Mouse (Mus musculus): ENCODE measurements around the gene Smarcal1. TPM values are rescaled to one million over a fixed set of nuclear protein-coding genes. Genes with fewer than 3 reads are reported as not detected.

Gene Smarcal1
- polyA plus RNA-seq, 1 experiment from 2014 or later, result 13.9 TPM

GRCm38 (mm10) chr1:72609887-72610877, 27.1 kb downstream of the Smarcal1 start:
- Histone ChIP-seq H3K27ac (replicated peaks) (no peak overlapping the region), H3K27me3 (replicated peaks) (no peaks in the 10 kb centered on the region), H3K9ac (no peak overlapping the region), H3K4me3 (no peak overlapping the region), H3K9me3 (no peaks in the 10 kb centered on the region), H3K4me1 (no peaks in the 10 kb centered on the region), H3K36me3 (peaks cover 96% of the 10 kb centered on the region), H3K4me2 (no peak overlapping the region)
- 83% methylated on average over 23 of the region's 23 CpGs for WGBS
- ATAC-seq (ENCODE audit: extremely low read depth, insufficient number of reproducible peaks, low FRiP score, low TSS enrichment), result no peak

GRCm38 (mm10) chr1:72612172-72612571, 29.1 kb downstream of the Smarcal1 start:
- no peak overlapping the region for H3K4me3 ChIP-seq
- peaks cover 96% of the 10 kb centered on the region for H3K36me3 ChIP-seq
- no peaks in the 10 kb centered on the region for H3K4me1 ChIP-seq
- H3K27ac ChIP-seq (replicated peaks), result no peak overlapping the region
- H3K4me2 ChIP-seq, result no peak overlapping the region
- 89% methylated on average over 6 of the region's 6 CpGs for WGBS
- no peaks in the 10 kb centered on the region for H3K27me3 ChIP-seq (replicated peaks)
- ATAC-seq (ENCODE audit: extremely low read depth, insufficient number of reproducible peaks, low FRiP score, low TSS enrichment), result no peak
- no peaks in the 10 kb centered on the region for H3K9me3 ChIP-seq
- no peak overlapping the region for H3K9ac ChIP-seq

DNA sequence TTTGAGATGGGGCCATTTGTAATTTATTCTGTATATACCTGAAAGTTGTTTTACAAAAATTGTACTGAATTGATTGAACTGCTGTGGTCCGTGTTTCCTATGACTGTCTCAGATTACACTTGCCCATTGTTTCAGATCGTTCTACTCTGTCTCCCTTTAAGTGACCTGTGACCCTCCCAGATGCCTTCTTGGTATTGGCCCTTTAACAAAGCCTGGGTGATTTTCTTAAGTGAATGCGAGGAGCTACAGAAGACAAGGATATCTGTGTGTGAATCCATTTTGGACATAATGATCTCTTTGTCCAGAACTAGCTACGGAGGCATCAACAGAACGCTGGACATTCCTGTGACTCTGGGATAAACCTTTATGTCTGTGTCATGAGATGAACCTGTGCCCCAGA, 52.2 kb downstream of the Smarcal1 start:
- ATAC-seq (ENCODE audit: extremely low read depth, insufficient number of reproducible peaks, low FRiP score, low TSS enrichment), result no peak

GRCm38 (mm10) chr1:72640658-72641410, 57.8 kb downstream of the Smarcal1 start:
- Histone ChIP-seq H3K4me1 (no peaks in the 10 kb centered on the region), H3K9ac (no peak overlapping the region)
- 33% methylated on average over 49 of the region's 49 CpGs for WGBS

More for the DNA sequence above, 52.2 kb downstream of the Smarcal1 start:
- Histone ChIP-seq H3K4me1 (no peaks in the 10 kb centered on the region), H3K9ac (no peak overlapping the region), H3K36me3 (peaks cover 40% of the 10 kb centered on the region), H3K4me2 (no peak overlapping the region), H3K27ac (replicated peaks) (no peak overlapping the region), H3K9me3 (no peaks in the 10 kb centered on the region), H3K27me3 (replicated peaks) (no peaks in the 10 kb centered on the region), H3K4me3 (no peak overlapping the region)
- 64% methylated on average over 5 of the region's 5 CpGs for WGBS

GRCm38 (mm10) chr1:72673070-72673469, 90.0 kb downstream of the Smarcal1 start:
- H3K9ac ChIP-seq, result no peak overlapping the region
- H3K4me1 ChIP-seq, result no peaks in the 10 kb centered on the region
- no peaks in the 10 kb centered on the region for H3K9me3 ChIP-seq
- no peak overlapping the region for H3K27ac ChIP-seq (replicated peaks)
- H3K36me3 ChIP-seq, result no peaks in the 10 kb centered on the region
- ATAC-seq (ENCODE audit: extremely low read depth, insufficient number of reproducible peaks, low FRiP score, low TSS enrichment), result no peak
- H3K27me3 ChIP-seq (replicated peaks), result no peaks in the 10 kb centered on the region
- H3K4me2 ChIP-seq, result no peak overlapping the region
- WGBS, result 44% methylated on average over 3 of the region's 3 CpGs
- no peak overlapping the region for H3K4me3 ChIP-seq

More at GRCm38 (mm10) chr1:72640658-72641410, 57.8 kb downstream of the Smarcal1 start:
- Histone ChIP-seq H3K9me3 (no peaks in the 10 kb centered on the region), H3K27ac (replicated peaks) (no peak overlapping the region), H3K27me3 (replicated peaks) (no peaks in the 10 kb centered on the region), H3K4me3 (peak overlapping the region; percentile 46), H3K4me2 (peak overlapping the region; percentile 68), H3K36me3 (no peaks in the 10 kb centered on the region)
- no peak for ATAC-seq (ENCODE audit: extremely low read depth, insufficient number of reproducible peaks, low FRiP score, low TSS enrichment)

Other genes starting within 250 kb of the Smarcal1 start
- gene March4, start 46.3 kb upstream of the Smarcal1 start, polyA plus RNA-seq (2015; fragmentation: Nextera tagmentation; extraction: Ambion mirVana), result not detected in 2 replicates
- gene Ankar, start 117.3 kb downstream of the Smarcal1 start, polyA plus RNA-seq (2015; fragmentation: Nextera tagmentation; extraction: Ambion mirVana), result not detected in 2 replicates
- 1,013 and 1,094 TPM in 2 replicates for gene Rpl37a, start 128.0 kb downstream of the Smarcal1 start, polyA plus RNA-seq (2015; fragmentation: Nextera tagmentation; extraction: Ambion mirVana)
- gene Igfbp2, start 241.3 kb downstream of the Smarcal1 start, polyA plus RNA-seq (2015; fragmentation: Nextera tagmentation; extraction: Ambion mirVana), result 85.0 and 87.3 TPM in 2 replicates

Data from heart, embryonic 13.5 days (tissue).